Comparison of ENCODE assay signal across 14 mouse cellular contexts in the genomic region with DNA sequence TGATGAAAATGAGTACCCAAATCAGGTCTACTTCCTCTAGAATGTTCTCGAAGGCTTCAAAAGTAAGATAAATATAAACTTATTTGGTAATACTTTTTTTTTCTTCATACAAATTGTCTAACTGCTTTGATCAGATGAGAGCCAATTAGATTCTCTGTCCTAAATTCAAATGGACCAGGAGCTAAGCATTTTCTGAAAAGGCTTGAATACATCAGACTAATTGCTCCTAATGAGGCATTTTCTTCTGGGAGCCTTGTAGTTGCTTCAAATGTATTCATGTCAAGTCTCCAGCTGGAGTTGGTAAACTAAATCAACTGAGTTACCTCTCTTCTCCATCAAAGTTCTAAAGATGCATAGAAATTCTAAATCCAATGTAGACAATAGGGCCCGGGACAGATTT.
"Had no signal": no experiment of that assay in that cellular context is flagged by ENCODE, and none has a peak within 500 bp of the region (broad histone marks: within the 10 kb centered on the region; RNA-seq: fewer than 3 reads in every experiment).

No protein-coding gene starts in this region.

- H3K9ac ChIP-seq: liver, embryonic 12.5 days; lung, embryonic 14.5 days; neural tube, embryonic 12.5 days; stomach, embryonic 15.5 days had no signal

- DNase-seq: kidney, postnatal 10 days; kidney, postnatal 4 days; lung, embryonic 14.5 days; lung, postnatal 10 days; lung, postnatal 4 days; right cerebral cortex, postnatal 14 days; thymus, adult 2 months; thymus, postnatal 36 days had no signal

- ATAC-seq: liver, embryonic 12.5 days had no signal

- H3K4me2 ChIP-seq: liver, embryonic 12.5 days; lung, embryonic 14.5 days; neural tube, embryonic 12.5 days; stomach, embryonic 15.5 days had no signal

- H3K4me1 ChIP-seq: liver, embryonic 12.5 days; neural tube, embryonic 12.5 days; stomach, embryonic 15.5 days had no signal

- H3K4me3 ChIP-seq: left cerebral cortex, adult 2 months; limb, embryonic 10.5 days; liver, embryonic 12.5 days; midbrain, embryonic 10.5 days; neural tube, embryonic 12.5 days; stomach, embryonic 15.5 days had no signal

- H3K27ac ChIP-seq: left cerebral cortex, adult 2 months; limb, embryonic 10.5 days; liver, embryonic 12.5 days; midbrain, embryonic 10.5 days; neural tube, embryonic 12.5 days; stomach, embryonic 15.5 days had no signal

- H3K9me3 ChIP-seq: limb, embryonic 10.5 days; liver, embryonic 12.5 days; midbrain, embryonic 10.5 days; neural tube, embryonic 12.5 days; stomach, embryonic 15.5 days had no signal

- H3K27me3 ChIP-seq: liver, embryonic 12.5 days; neural tube, embryonic 12.5 days; stomach, embryonic 15.5 days had no signal

- H3K36me3 ChIP-seq: limb, embryonic 10.5 days; liver, embryonic 12.5 days; midbrain, embryonic 10.5 days; neural tube, embryonic 12.5 days; stomach, embryonic 15.5 days had no signal
